Mouse (Mus musculus) MN1 (cell line): ENCODE measurements around the gene Gm16442.
"Not testable (repeated sequence)": the region's sequence is repeated elsewhere in the genome, so short reads cannot be mapped to it uniquely, and the experiment has no call there.

Experiments used
- DNase-seq: peaks from one replicate; pipeline ENCODE4 v3.0.0-alpha.2; 2016; ENCODE audit warnings: low spot score

Gene Gm16442

DNA sequence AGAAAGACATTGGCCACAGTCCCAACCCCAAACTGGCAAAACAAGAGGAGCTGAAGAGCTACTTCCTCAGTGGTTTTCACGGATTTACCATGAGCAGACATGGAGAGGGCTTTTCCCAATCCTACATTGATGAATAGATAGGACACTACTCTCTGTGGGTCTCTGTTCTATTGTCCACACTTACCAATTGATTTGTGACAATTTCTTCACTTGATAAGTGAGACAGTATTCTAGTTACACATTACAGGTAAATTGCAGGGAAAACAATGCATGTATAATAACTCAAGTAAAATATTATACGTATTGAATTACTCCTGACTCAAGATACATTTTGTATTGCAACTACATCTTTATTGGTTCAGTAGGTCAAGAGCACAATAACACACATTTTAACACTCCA lies at the start of gene Gm16442:
Gene Gm16442, minus strand, starts transcription at position 101 of the 400 bp plus-strand sequence.
- DNase-seq, result not testable (repeated sequence)

DNA sequence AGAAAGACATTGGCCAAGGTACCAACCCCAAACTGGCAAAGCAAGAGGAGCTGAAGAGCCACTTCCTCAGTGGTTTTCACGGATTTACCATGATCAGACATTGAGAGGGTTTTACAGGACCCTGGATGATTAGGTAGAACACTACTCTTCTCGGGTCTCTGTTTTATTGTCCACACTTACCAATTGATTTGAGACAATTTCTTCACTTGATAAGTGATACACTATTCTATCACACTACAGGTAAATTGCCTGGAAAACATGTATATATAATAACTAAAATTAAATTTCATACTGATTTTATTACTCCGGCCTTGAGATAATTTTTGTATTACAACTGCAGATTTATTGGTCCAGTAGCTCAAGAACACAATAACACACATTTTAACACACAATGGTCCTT lies 45.9 kb upstream of the Gm16442 start, which contains the start of gene Vmn1r94:
Gene Vmn1r94, minus strand, starts transcription at position 101 of the 400 bp plus-strand sequence.
- DNase-seq, result not testable (repeated sequence)

DNA sequence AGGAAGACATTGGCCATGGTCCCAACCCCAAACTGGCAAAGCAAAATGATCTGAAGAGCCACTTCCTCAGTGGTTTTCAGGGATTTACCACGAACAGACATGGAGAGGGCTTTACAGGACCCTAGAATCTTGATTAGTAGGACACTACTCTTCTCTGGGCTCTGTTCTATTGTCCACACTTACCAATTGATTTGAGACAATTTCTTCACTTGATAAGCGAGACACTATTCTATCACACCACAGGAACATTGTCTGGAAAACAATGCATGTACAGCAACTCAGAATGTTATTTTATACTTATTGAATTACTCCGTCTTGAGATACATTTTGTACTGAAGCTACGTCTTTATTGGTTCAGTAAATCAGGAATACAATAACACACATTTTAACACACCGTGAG lies 16.6 kb upstream of the Gm16442 start, which contains the start of gene Vmn1r93:
Gene Vmn1r93, minus strand, starts transcription at position 101 of the 400 bp plus-strand sequence.
- DNase-seq, result not testable (repeated sequence)

DNA sequence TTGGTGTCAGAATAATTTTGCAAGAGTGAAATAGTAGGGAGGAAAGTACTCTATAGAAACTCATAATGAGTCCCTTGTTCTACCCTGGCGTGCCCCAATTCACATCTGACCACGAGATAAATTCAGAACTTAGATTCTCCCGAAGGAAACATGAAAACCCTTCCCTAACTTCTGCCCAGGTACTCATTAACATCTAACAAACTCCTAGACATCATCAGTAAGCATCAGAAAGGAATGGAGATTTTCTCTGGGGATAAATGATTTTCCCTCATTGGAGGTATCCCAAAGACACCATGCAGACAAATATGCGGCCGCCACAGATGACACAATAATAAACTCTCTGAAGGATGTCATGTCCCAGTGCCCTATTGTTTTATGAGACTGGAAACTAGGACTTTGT lies 23.0 kb downstream of the Gm16442 start, which contains the start of gene Vmn1r91:
Gene Vmn1r91, plus strand, starts transcription at position 301 of the 400 bp plus-strand sequence.
- not testable (repeated sequence) for DNase-seq

DNA sequence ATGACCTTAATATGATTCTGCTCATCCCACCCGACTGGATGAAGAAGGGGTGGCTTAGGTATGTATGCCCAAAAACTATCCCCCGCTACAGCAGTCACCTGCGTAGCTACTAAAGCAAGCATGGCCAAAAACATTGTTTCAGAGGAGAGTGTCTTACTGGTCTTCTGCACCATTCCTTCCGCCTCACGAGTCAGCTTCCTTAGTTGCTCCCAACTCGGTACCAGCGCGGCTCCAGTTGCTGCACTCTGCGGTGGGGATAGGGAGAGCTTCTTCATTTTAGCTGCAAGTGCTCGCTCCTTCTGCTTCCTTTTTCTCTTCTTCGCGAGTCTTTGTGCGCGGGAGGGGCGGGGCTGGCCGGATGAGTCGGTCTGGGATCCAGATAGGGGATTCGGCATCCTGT lies 44.3 kb downstream of the Gm16442 start:
- not testable (repeated sequence) for DNase-seq
